Mouse (Mus musculus) hindbrain, embryonic 16.5 days (tissue): ENCODE results near the gene Pcdh20. TPM values are rescaled to one million over a fixed set of nuclear protein-coding genes. Genes with fewer than 3 reads are reported as not detected.

ENCODE experiments used
- ATAC-seq: fragments of 200-750 bp; cut with Nextera tagmentation; 2 replicates; pipeline ENCODE4 v1.8.0; 2017; ENCODE audit warnings: moderate TSS enrichment, moderate library complexity
- H3K27ac ChIP-seq: fragments of 300-500 bp; sonication (generic); 2 replicates; pipeline ENCODE4 v1.5.1; 2014; ENCODE audit warnings: low read depth, mild to moderate bottlenecking, control low read depth, low read length, moderate library complexity
- H3K27me3 ChIP-seq: fragments of 300-500 bp; sonication (generic); replicated peaks from 2 replicates; pipeline ENCODE4 v1.6.1; 2014; ENCODE audit warnings: low read length; ENCODE audit not compliant: control insufficient read depth, insufficient read depth
- H3K36me3 ChIP-seq: fragments of 300-500 bp; sonication (generic); 2 replicates; pipeline ENCODE4 v1.6.1; 2014; ENCODE audit warnings: mild to moderate bottlenecking, low read length, moderate library complexity, mixed read lengths; ENCODE audit not compliant: control insufficient read depth, insufficient read depth
- H3K4me1 ChIP-seq: fragments of 300-500 bp; sonication (generic); 2 replicates; pipeline ENCODE4 v1.6.1; 2014; ENCODE audit warnings: low read depth, low read length; ENCODE audit not compliant: control insufficient read depth, insufficient read depth
- H3K4me2 ChIP-seq: fragments of 300-500 bp; sonication (generic); 2 replicates; pipeline ENCODE4 v1.6.1; 2014; ENCODE audit warnings: mild to moderate bottlenecking, low read length, control low read depth, moderate library complexity
- H3K4me3 ChIP-seq: fragments of 300-500 bp; sonication (generic); 2 replicates; pipeline ENCODE4 v1.5.1; 2014; ENCODE audit warnings: mild to moderate bottlenecking, low read length, control low read depth, moderate library complexity
- H3K9ac ChIP-seq: fragments of 300-500 bp; sonication (generic); 2 replicates; pipeline ENCODE4 v1.6.1; 2014; ENCODE audit warnings: low read depth, mild to moderate bottlenecking, control low read depth, low read length, moderate library complexity
- H3K9me3 ChIP-seq: fragments of 300-500 bp; sonication (generic); 2 replicates; pipeline ENCODE4 v1.6.1; 2014; ENCODE audit warnings: mild to moderate bottlenecking, low read length, moderate library complexity; ENCODE audit not compliant: control insufficient read depth
- WGBS: fragments of 180-500 bp; shearing (Covaris S2); extraction: QIAGEN DNeasy Blood & Tissue Kit; methylation state at CpG from one replicate; pipeline ENCODE4 v1.1.7; 2014; 5-methylcytosine and 5-hydroxymethylcytosine counted together
- polyA plus RNA-seq: library from polyadenylated mRNA; unstranded; fragments of >200 nt; fragmentation: Nextera tagmentation; extraction: Ambion mirVana; gene quantifications from 2 replicates; pipeline ENCODE4 v1.2.1, GENCODE M21; 2015

Gene Pcdh20
- 6.0 and 6.3 TPM in 2 replicates for polyA plus RNA-seq

DNA sequence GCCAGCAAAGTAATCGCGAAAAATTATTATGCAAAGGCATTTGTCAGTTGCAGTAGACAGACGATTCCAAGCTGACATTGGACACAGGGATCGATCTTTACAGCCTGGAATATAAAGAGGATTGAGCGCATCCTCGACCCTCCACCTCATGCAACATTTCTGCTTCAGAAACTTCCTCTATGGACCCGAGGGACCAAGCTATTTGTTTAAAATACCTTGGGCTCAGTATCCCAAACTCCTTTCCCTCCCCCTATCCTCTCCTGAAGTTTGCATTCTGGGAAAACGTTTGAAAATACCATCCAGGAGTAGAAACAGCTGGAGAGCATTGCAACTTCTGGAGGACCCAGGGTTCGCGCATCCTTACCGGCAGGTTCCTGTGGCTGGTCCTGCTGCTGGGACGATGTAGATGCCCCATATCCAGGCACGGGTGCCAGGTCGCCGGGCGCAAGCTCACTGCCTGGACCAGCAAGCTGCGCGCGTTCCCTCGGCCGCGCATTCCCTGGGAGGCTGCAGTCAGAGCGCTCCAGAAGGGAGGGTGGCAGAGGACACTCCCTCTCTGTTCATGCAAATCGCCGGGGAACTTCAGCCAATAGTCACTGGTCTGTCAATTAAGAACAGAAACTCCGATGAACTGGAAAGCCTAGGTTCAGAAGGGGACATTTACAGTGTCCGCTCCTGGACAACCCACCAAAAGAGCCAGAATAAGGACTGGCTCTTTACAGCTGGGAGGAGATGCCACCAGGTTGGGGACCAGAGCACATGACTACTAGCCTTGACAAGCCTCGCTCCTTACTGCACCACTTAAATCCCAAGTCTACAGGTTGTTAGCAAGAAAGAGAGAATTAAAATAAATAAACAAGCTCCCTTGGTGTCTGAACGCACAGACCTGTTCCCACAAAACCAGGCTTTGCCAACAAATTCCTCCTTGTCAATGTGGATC lies at the start of gene Pcdh20:
Gene Pcdh20, minus strand, starts transcription at position 902 of the 940 bp plus-strand sequence.
- Histone ChIP-seq H3K4me3 (peak within 1 kb of the TSS; percentile 57), H3K9me3 (no peaks in the 10 kb centered on the region), H3K4me1 (peaks cover 11% of the 10 kb centered on the region), H3K36me3 (no peaks in the 10 kb centered on the region), H3K27ac (no peak within 1 kb of the TSS), H3K9ac (peak within 1 kb of the TSS; percentile 66), H3K27me3 (no peaks in the 10 kb centered on the region; the same call in 1 of the 2 replicates), H3K4me2 (peak within 1 kb of the TSS; percentile 90)
- WGBS = 1% methylated on average over 29 of the region's 29 CpGs
- ATAC-seq = peak; percentile 89

DNA sequence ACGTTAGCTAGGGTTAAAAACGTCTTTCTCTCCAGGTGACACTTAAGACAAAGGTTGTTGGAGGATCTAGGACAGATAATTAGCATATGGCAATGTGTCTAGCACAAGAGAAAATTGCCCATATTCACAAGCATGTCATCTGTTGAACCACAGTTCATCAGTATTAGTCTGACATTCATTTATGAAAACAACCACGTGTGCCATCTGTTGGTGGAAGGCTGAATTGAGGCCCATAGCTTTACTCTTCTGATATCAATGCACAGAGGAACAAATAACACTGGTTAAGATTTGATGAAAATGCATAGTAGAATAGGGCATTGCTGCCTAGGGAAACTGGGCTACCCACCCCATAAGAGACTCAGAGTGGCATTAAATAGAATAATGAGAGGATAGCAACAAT lies 8.7 kb upstream of the Pcdh20 start:
- Histone ChIP-seq H3K36me3 (no peaks in the 10 kb centered on the region), H3K9me3 (no peaks in the 10 kb centered on the region), H3K27me3 (no peaks in the 10 kb centered on the region), H3K9ac (no peak overlapping the region), H3K4me2 (no peak overlapping the region), H3K4me1 (no peaks in the 10 kb centered on the region), H3K4me3 (no peak overlapping the region), H3K27ac (no peak overlapping the region)
- WGBS = 41% methylated on average over 3 of the region's 3 CpGs
- ATAC-seq = no peak

DNA sequence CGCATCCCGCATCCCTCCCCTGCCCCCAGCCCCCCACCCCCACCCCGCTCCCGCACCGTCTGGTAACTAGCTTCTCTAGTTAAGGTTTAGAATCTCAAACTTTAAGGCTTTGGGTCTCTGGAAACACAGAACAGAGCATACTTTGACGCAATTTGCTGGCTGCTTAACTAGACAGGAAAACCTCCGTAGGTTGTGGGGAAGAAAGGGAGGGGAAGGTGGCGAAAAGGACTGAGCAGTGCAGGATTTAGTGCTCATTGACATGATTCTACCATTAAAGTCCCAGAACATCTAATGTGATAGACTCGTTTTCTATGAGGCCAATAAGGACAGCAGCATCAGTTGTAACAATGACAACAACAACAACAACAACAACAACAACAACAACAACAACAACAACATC lies 1.2 kb downstream of the Pcdh20 start:
- H3K36me3 ChIP-seq = no peaks in the 10 kb centered on the region
- H3K4me2 ChIP-seq = peak overlapping the region; percentile 90
- peak overlapping the region; percentile 57 for H3K4me3 ChIP-seq
- 0 out of 2 replicates have a peak, but pooled peaks have one; percentile 1 for ATAC-seq
- H3K4me1 ChIP-seq = peaks cover 11% of the 10 kb centered on the region
- H3K27me3 ChIP-seq = no peaks in the 10 kb centered on the region; the same call in 1 of the 2 replicates
- peak overlapping the region; percentile 66; the same call in 1 of the 2 replicates for H3K9ac ChIP-seq
- H3K27ac ChIP-seq = no peak overlapping the region
- WGBS = 1% methylated on average over 9 of the region's 9 CpGs
- no peaks in the 10 kb centered on the region for H3K9me3 ChIP-seq

DNA sequence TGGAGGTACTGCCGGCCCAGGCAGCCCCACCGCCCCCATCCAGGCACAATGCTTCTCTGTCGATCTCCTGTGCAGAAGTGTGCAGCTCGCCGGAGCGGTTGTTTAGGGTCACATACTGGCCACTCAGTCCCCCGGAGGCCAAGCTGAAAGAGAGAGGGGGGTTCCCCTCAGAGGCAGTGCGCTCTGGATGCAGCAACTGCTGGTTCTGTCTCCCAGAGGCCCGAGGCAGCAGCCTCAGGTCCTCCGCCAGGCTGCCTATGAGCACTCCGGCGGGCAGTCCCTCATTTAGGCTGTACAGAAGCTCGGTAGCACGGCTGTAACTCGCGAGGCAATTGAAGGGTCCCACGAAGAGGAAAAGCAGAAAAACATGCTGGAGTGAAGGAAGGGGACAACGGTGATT lies 1.8 kb downstream of the Pcdh20 start:
- ATAC-seq = peak; percentile 72
- H3K4me1 ChIP-seq = peaks cover 11% of the 10 kb centered on the region
- peak overlapping the region; percentile 66 for H3K9ac ChIP-seq
- H3K27ac ChIP-seq = 0 out of 2 replicates have a peak overlapping the region, but pooled peaks have one; percentile 5
- no peaks in the 10 kb centered on the region for H3K9me3 ChIP-seq
- WGBS = 3% methylated on average over 18 of the region's 18 CpGs
- H3K4me3 ChIP-seq = peak overlapping the region; percentile 57
- H3K27me3 ChIP-seq = no peaks in the 10 kb centered on the region; the same call in 1 of the 2 replicates
- H3K36me3 ChIP-seq = no peaks in the 10 kb centered on the region
- H3K4me2 ChIP-seq = peak overlapping the region; percentile 90

DNA sequence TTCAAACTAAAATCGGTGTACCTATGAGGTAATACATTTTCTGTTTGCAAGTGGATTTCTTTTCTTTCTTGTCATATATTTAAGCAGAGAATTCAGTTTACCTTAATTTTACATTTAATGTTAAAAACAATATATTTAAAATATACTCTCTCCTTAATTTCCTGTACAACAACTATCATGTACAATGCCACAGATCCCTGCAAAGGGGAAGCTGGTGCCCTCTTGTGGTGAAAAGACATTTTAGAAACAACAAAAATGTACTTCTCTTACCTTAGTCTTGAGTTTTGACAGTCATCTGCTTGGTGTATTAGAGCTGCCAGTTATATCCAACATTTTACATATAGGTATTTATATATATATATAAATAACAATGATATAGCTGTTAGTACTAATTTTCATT lies 4.8 kb downstream of the Pcdh20 start:
- H3K4me2 ChIP-seq = no peak overlapping the region
- H3K9ac ChIP-seq = no peak overlapping the region
- WGBS = 95% methylated on average over 1 of the region's 1 CpGs
- peaks cover 11% of the 10 kb centered on the region for H3K4me1 ChIP-seq
- ATAC-seq = no peak
- H3K4me3 ChIP-seq = no peak overlapping the region
- H3K36me3 ChIP-seq = no peaks in the 10 kb centered on the region
- no peaks in the 10 kb centered on the region for H3K9me3 ChIP-seq
- no peaks in the 10 kb centered on the region; the same call in 1 of the 2 replicates for H3K27me3 ChIP-seq
- no peak overlapping the region for H3K27ac ChIP-seq

DNA sequence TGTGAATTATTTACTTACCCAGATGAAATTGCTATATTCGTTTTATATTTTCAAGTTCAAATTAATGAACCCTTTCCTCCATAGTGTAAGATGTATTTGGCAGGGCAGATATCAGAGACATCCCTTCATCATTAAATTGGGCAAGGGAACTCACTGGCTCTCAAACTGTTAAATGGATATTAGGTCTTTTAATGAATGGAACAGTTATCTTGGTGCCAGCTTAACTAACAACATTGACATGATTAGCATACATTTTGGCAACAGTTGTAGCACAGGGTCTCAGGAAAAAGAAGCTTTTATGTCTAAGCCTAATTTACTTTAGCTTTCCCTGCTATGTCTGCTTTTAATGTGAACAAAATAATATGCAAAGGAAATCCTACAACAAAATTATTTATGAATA lies 6.8 kb downstream of the Pcdh20 start:
- no peak overlapping the region for H3K9ac ChIP-seq
- H3K27ac ChIP-seq = no peak overlapping the region
- no peak for ATAC-seq
- no peaks in the 10 kb centered on the region; the same call in 1 of the 2 replicates for H3K27me3 ChIP-seq
- no peak overlapping the region for H3K4me3 ChIP-seq
- H3K4me1 ChIP-seq = peaks cover 2% of the 10 kb centered on the region
- H3K4me2 ChIP-seq = no peak overlapping the region
- 63% methylated on average over 1 of the region's 1 CpGs for WGBS
- no peaks in the 10 kb centered on the region for H3K36me3 ChIP-seq
- H3K9me3 ChIP-seq = no peaks in the 10 kb centered on the region

DNA sequence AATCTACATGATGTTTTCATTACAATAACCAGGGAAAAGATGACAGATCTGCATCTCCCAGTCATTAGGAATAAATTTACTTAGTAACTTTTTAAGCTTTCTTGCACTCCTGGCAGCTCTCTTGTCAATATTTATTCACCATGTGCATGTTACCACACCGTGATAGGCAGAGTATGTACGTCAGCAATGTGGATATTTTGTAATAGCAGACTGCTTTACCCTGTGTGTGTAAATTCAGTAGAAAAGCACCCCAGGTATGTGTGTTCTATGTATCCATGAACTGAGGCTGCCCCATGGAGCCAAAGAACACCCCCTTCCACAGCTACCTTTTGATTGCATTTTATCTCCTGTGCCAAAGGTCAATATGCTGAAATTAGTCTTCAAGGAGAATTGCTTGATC lies 7.8 kb downstream of the Pcdh20 start:
- H3K4me1 ChIP-seq = no peaks in the 10 kb centered on the region
- no peak for ATAC-seq
- no peak overlapping the region for H3K4me2 ChIP-seq
- H3K9ac ChIP-seq = no peak overlapping the region
- no peak overlapping the region for H3K4me3 ChIP-seq
- no peaks in the 10 kb centered on the region for H3K9me3 ChIP-seq
- H3K27ac ChIP-seq = no peak overlapping the region
- no peaks in the 10 kb centered on the region for H3K36me3 ChIP-seq
- no peaks in the 10 kb centered on the region; the same call in 1 of the 2 replicates for H3K27me3 ChIP-seq
- WGBS = 80% methylated on average over 2 of the region's 2 CpGs

DNA sequence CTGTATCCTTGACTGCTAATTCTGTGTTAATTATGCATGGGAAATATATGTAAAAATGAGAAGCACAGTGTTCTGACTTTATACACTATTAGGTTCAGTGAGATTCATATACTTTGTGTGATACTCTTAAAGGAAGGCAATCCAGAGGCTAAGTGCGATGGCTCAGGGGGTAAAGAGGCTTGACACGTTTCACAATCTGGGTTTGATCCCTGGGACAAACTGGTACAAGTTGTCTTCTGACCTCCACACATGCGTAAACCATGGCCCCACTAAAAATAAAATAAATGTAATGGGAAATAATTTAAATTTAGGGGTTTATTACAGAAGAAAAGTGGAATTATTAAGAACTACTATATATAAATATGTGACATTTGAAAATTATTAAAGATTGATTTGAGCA lies 8.3 kb downstream of the Pcdh20 start:
- Histone ChIP-seq H3K27me3 (no peaks in the 10 kb centered on the region; the same call in 1 of the 2 replicates), H3K27ac (no peak overlapping the region), H3K4me2 (no peak overlapping the region), H3K9ac (no peak overlapping the region), H3K4me3 (no peak overlapping the region), H3K36me3 (no peaks in the 10 kb centered on the region), H3K4me1 (no peaks in the 10 kb centered on the region), H3K9me3 (no peaks in the 10 kb centered on the region)
- no peak for ATAC-seq
- WGBS = 85% methylated on average over 3 of the region's 3 CpGs

DNA sequence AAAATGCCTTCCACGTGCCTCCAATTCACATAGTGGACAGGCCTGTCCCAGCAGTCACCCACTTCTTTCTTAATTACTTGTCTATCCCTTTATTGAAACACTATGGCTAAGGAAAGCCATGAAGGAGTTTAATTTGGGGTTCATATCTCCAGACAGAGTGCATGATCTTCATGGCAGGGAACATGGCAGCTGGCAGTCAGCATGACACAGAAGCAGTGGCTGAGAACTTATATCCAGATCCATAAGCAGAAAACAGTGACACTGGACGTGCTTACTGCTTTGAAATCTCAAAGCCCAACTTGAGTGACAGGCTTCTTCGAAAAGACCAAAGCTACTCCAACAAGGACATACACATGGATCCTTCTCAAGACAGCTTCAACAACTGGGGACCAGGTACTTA lies 10.5 kb downstream of the Pcdh20 start:
- H3K4me1 ChIP-seq = no peaks in the 10 kb centered on the region
- H3K4me2 ChIP-seq = no peak overlapping the region
- H3K27me3 ChIP-seq = no peaks in the 10 kb centered on the region
- no peak for ATAC-seq
- H3K36me3 ChIP-seq = no peaks in the 10 kb centered on the region
- no peak overlapping the region for H3K9ac ChIP-seq
- no peak overlapping the region for H3K27ac ChIP-seq
- no peak overlapping the region for H3K4me3 ChIP-seq
- WGBS = 72% methylated on average over 3 of the region's 3 CpGs
- H3K9me3 ChIP-seq = no peaks in the 10 kb centered on the region
